Mouse (Mus musculus) liver, embryonic 14 days (tissue): ENCODE results near the gene Sowahd. TPM values are rescaled to one million over a fixed set of nuclear protein-coding genes. Genes with fewer than 3 reads are reported as not detected.

Experiments
- polyA plus RNA-seq: library from polyadenylated mRNA; depleted of rRNA; stranded (reverse); fragments of >200 nt; gene quantifications from 2 replicates; pipeline ENCODE4 v1.2.3, GENCODE M21; 2012; rRNA removed

The Sowahd gene
- 0.02 and 0.06 TPM in 2 replicates for polyA plus RNA-seq

DNA sequence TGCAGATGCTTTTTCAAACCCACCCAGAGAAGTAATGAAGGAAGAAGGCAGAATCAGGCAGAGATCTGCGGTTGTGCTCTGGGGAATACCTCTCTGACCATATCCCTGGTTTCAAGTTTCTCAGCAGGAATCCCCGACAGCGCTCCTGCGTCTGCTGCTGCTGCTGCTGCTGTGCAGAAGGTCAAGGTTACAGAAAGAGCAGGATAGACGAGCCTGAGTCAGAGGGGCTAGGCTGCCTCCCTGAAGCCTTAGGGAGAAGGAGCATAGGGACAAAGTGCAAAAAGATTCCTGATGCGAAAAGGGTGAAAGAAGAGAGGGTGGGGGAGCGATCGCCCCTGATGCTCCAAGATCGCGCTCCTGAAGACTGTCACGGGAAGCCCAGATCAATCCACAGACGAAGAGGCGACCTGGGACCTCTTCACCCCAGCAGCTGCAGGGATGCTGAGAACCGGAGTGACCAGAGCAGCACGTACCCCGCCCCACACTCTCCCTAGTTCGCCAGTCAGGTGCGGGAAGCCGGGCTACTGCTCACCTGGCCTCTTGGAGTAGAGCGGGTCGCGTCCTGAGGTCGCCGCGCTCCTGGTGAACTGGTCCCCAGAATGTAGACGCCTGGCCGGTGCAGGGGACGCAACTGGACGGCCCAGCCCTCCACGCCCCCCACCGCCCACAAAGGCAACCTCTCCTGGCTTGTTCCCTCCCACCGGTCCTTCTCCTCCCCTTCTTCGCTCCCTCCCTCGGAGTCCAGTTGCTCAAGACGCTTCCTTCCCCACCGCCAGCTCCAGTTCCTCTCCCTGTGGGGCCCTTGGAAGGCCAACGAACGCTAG is at the start of gene Sowahd:
Gene Sowahd (plus strand): TSS at position 780 of the 824 bp plus-strand sequence.

DNA sequence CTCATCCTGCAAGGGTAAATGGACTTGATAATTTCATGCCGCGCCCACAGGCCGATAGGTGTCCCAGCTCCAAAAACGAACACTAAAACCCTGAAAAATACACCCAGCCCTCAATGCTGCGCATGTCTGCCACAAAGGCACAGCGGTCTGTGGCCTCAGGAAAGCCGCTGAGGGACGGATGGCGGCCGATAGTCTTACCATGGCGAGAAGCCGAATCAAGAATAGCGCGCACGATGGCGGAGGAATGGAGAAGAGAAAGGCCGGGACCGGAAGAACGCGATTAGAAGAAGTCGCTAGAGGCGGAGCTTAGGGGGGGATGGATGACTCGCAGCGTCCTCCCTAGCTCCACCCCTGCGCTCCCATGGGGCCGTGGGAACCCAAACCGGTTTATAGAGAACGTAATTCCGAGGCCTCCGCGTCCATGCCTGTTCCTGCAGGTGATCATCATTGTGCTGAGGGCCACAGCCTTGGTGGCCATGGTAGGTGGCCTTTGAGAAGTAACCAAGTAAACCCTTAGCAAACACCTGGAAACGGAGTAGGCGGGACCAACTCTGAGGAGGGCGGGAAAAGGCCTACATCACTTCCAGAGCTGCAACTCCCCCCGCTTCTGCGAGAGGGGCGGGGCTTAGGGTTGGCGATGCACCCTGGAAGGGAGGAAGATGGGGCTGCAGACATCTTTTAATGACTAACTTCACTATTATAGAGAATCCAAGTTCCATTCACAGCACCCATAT is 36.4 kb downstream of the Sowahd start, which contains the start of gene Rpl39:
Gene Rpl39 (minus strand): TSS at position 476 of the 734 bp plus-strand sequence.

Other genes starting within 250 kb of the Sowahd start
- gene Ube2a, start 174.9 kb upstream of the Sowahd start, polyA plus RNA-seq = 15.9 and 20.7 TPM in 2 replicates
- gene C330007P06Rik, start 174.7 kb upstream of the Sowahd start, polyA plus RNA-seq = 6.6 and 7.8 TPM in 2 replicates
- gene Nkrf, start 145.9 kb upstream of the Sowahd start, polyA plus RNA-seq = 3.2 and 3.3 TPM in 2 replicates
- 3.3 and 3.5 TPM in 2 replicates for gene Sept6, start 57.1 kb upstream of the Sowahd start, polyA plus RNA-seq
- 605 and 630 TPM in 2 replicates for gene Rpl39, start 36.6 kb downstream of the Sowahd start, polyA plus RNA-seq
- gene Upf3b, start 61.5 kb downstream of the Sowahd start, polyA plus RNA-seq = 16.0 and 16.5 TPM in 2 replicates
- gene Nkap, start 78.0 kb downstream of the Sowahd start, polyA plus RNA-seq = 2.4 and 2.7 TPM in 2 replicates
- not detected in 2 replicates for gene Akap14, start 120.0 kb downstream of the Sowahd start, polyA plus RNA-seq
- 175 and 177 TPM in 2 replicates for gene Ndufa1, start 142.3 kb downstream of the Sowahd start, polyA plus RNA-seq
- 1.7 and 2.0 TPM in 2 replicates for gene Rnf113a1, start 142.4 kb downstream of the Sowahd start, polyA plus RNA-seq
- gene Gm9, start 162.2 kb downstream of the Sowahd start, polyA plus RNA-seq = 0.03 TPM in 1 of 2 replicates, not detected in the other
- not detected in 2 replicates for gene Rhox1, start 173.4 kb downstream of the Sowahd start, polyA plus RNA-seq
- gene Rhox2a, start 196.1 kb downstream of the Sowahd start, polyA plus RNA-seq = not detected in 2 replicates
- gene Rhox3a, start 201.1 kb downstream of the Sowahd start, polyA plus RNA-seq = not detected in 2 replicates
- not detected in 2 replicates for gene Rhox4a, start 216.5 kb downstream of the Sowahd start, polyA plus RNA-seq